Mouse (Mus musculus): ENCODE data around the gene Mettl7a2. TPM values are rescaled to one million over a fixed set of nuclear protein-coding genes. Genes with fewer than 3 reads are reported as not detected.
A peak's percentile ranks its signal among the peaks of the same experiment; 100 is the strongest.
"Not testable (repeated sequence)": the region's sequence is repeated elsewhere in the genome, so short reads cannot be mapped to it uniquely, and the experiment has no call there.

Mettl7a2 gene
- total and polyA plus RNA-seq, 3 experiments: not detected

DNA sequence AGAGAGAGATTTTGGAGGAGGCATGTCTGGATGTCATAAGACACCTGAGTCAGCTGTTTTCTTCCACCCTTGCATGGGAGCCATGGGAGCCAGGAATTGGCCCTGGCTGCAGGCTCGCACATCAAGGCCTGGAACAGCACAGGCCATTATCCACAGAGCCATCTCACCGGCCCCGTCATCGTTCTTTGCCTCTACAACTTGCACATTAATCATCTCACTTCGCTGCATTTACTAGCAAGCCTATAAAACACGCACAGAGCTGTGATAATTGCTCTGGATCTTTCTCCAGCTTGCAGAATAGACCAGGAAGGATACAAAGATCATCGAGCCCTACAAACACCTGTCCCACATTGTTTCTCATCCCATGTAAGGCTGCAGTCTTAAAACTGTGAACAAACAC lies 22.3 kb upstream of the Mettl7a2 start:
- H3K9ac ChIP-seq (ENCODE audit: control insufficient read depth, low read depth, low read length, poor library complexity, severe bottlenecking): no peak overlapping the region
- no peaks in the 10 kb centered on the region for H3K27me3 ChIP-seq (ENCODE audit: control insufficient read depth in 1 of 2, insufficient read depth in 2 of 2, low read length in 2 of 2)
- H3K27ac ChIP-seq (ENCODE audit: control insufficient read depth, low read depth, low read length): no peak overlapping the region
- H3K4me1 ChIP-seq (ENCODE audit: control insufficient read depth in 1 of 2, insufficient read depth in 2 of 2, low read length in 2 of 2): peaks cover 3 to 4% of the 10 kb centered on the region in 2 experiments
- no peaks in the 10 kb centered on the region for H3K9me3 ChIP-seq (replicated peaks; ENCODE audit: insufficient read depth, low read length)
- H3K4me3 ChIP-seq (ENCODE audit: control insufficient read depth in 1 of 2, insufficient read depth in 1 of 2, low read depth in 2 of 2, low read length in 2 of 2): no peak overlapping the region
- H3K79me2 ChIP-seq (ENCODE audit: control insufficient read depth, insufficient read depth, low read length, poor library complexity): no peaks in the 10 kb centered on the region
- no peak for TF ChIP-seq MYB (IDR thresholded peaks at IDR 0.05; ENCODE audit: low read depth, low read length)
- TF ChIP-seq E2F4 (IDR thresholded peaks at IDR 0.05; ENCODE audit: borderline replicate concordance, low read depth, low read length): no peak
- TF ChIP-seq ZMIZ1 (IDR thresholded peaks at IDR 0.05; ENCODE audit: low read depth, low read length): no peak
- no peak for TF ChIP-seq GATA1 (IDR thresholded peaks at IDR 0.05; ENCODE audit: low read depth, low read length)
- no peak for TF ChIP-seq USF1 (IDR thresholded peaks at IDR 0.05; ENCODE audit: low read depth, low read length)
- no peak for TF ChIP-seq MAZ (IDR thresholded peaks at IDR 0.05; ENCODE audit: low read depth, low read length)
- TF ChIP-seq RCOR1 (IDR thresholded peaks at IDR 0.05; ENCODE audit: low read depth, low read length): no peak
- no peak for TF ChIP-seq MXI1 (IDR thresholded peaks at IDR 0.05; ENCODE audit: low read depth, low read length)
- TF ChIP-seq KAT2A (conservative IDR thresholded peaks at IDR 0.05; ENCODE audit: low read depth, low read length): no peak
- TF ChIP-seq MEF2A (IDR thresholded peaks at IDR 0.05; ENCODE audit: extremely low read depth, insufficient replicate concordance, low read depth, low read length, poor library complexity, severe bottlenecking): no peak
- TF ChIP-seq ZC3H11A (IDR thresholded peaks at IDR 0.05; ENCODE audit: low read depth, low read length): no peak
- no peak for TF ChIP-seq MAX (IDR thresholded peaks at IDR 0.05; ENCODE audit: low read length)
- TF ChIP-seq UBTF (IDR thresholded peaks at IDR 0.05; ENCODE audit: borderline replicate concordance, insufficient read depth, low read depth, low read length): no peak
- TF ChIP-seq HCFC1 (IDR thresholded peaks at IDR 0.05; ENCODE audit: low read depth, low read length): no peak
- no peak for TF ChIP-seq POLR2AphosphoS2 (IDR thresholded peaks at IDR 0.05; ENCODE audit: low read length)
- TF ChIP-seq TCF12 (IDR thresholded peaks at IDR 0.05; ENCODE audit: low read depth, low read length): no peak
- TF ChIP-seq USF2 (IDR thresholded peaks at IDR 0.05; ENCODE audit: borderline replicate concordance in 1 of 2, insufficient read depth in 1 of 2, low read depth in 1 of 2, low read length in 2 of 2): no peak
- TF ChIP-seq MYC (IDR thresholded peaks at IDR 0.05; ENCODE audit: low read depth, low read length): no peak
- peaks cover 0 to 3% of the 10 kb centered on the region in 2 experiments; a peak in 1 of 4 replicates for H3K36me3 ChIP-seq (ENCODE audit: control insufficient read depth in 1 of 2, insufficient read depth in 2 of 2, low read length in 2 of 2)
- no peak for DNase-seq (ENCODE audit: low read depth, low spot score)

DNA sequence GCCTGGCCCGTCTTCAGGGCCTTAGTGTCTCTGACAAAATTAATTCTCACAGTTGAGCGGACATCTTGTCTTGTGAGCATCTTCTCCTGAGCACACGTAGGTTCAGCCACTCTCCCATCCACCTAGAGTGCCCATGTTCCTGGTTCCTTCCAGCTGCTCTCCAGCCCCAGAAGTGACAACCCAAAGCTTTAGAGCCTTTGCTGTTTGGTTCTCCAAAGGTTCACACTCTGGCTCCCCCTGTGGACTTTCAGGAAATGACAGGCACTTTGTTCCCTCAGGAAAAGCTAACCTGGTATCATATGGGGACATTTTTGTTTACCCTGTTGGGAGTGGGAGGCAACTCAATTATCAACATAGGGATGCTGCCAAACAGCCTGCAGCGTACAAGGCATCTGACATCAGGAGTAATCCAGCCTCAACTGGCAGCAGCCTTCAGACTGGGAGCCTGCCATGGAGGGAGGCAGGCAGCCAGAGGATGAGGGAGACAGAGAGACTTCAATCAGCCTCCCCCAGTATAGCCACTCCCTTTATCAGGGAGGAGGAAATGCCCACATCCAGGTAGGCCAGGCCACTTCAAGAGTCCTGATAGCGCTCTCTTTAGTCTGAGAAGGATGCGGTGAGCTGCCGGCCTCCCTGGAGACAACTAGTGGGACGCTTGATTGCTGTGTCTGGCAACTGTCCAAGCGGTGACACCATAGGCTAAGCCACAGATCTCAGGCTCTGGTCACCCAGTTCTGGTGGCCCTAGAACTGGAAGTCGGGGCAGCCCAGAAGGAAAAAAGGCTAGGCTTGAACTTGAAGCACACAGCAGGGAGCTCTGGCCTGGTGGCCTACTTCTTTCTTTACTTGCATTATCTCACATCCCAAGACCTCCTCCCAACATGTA lies 20.7 kb upstream of the Mettl7a2 start:
- H3K4me1 ChIP-seq (ENCODE audit: control insufficient read depth in 1 of 2, insufficient read depth in 2 of 2, low read length in 2 of 2); H3K36me3 ChIP-seq (ENCODE audit: control insufficient read depth in 1 of 2, insufficient read depth in 2 of 2, low read length in 2 of 2); DNase-seq (ENCODE audit: low read depth, low spot score); H3K27ac ChIP-seq (ENCODE audit: control insufficient read depth, low read depth, low read length); H3K4me3 ChIP-seq (ENCODE audit: control insufficient read depth in 1 of 2, insufficient read depth in 1 of 2, low read depth in 2 of 2, low read length in 2 of 2); H3K27me3 ChIP-seq (ENCODE audit: control insufficient read depth in 1 of 2, insufficient read depth in 2 of 2, low read length in 2 of 2); H3K79me2 ChIP-seq (ENCODE audit: control insufficient read depth, insufficient read depth, low read length, poor library complexity); H3K9me3 ChIP-seq (replicated peaks; ENCODE audit: insufficient read depth, low read length); H3K9ac ChIP-seq (ENCODE audit: control insufficient read depth, low read depth, low read length, poor library complexity, severe bottlenecking): not testable (repeated sequence)
- peak in 2 of 3 experiments; percentile 26 to 36; a peak in 4 of 6 replicates for TF ChIP-seq CTCF (IDR thresholded peaks at IDR 0.05 in 2 of 3, conservative IDR thresholded peaks at IDR 0.05 in 1 of 3; ENCODE audit: control insufficient read depth in 1 of 3, insufficient read depth in 1 of 3, low read depth in 2 of 3, low read length in 3 of 3, poor library complexity in 1 of 3, severe bottlenecking in 1 of 3)
